Comparison of ENCODE assay signal across 8 mouse cellular contexts in genomic region chr6:59498079-59498478, GRCm38 (mm10).
DNase-seq lines count a peak whose midpoint lies in the region; ATAC-seq and TF ChIP-seq lines count a peak whose summit lies in the region.

No protein-coding gene starts in this region.

- intact Hi-C loops in left cerebral cortex, postnatal 10 days (cut with DNase I) = no loop called here

- no peaks in the 10 kb centered on the region for H3K27me3 ChIP-seq in kidney, adult 2 months (replicated peaks; ENCODE audit: control insufficient read depth, insufficient read depth, low read length)
- no peaks in the 10 kb centered on the region for H3K27me3 ChIP-seq in kidney, embryonic 15.5 days
- H3K27me3 ChIP-seq in embryonic facial prominence, embryonic 10.5 days (replicated peaks; ENCODE audit: low read depth, poor library complexity, severe bottlenecking) = no peaks in the 10 kb centered on the region
- no peaks in the 10 kb centered on the region for H3K27me3 ChIP-seq in hindbrain, embryonic 14.5 days (ENCODE audit: control insufficient read depth, insufficient read depth, low read length)
- H3K27me3 ChIP-seq in neural tube, embryonic 14.5 days (ENCODE audit: control insufficient read depth, insufficient read depth, low read length) = no peaks in the 10 kb centered on the region

- H3K27ac ChIP-seq in kidney, adult 2 months (ENCODE audit: insufficient read depth, low read depth, low read length) = no peak overlapping the region
- H3K27ac ChIP-seq in kidney, embryonic 15.5 days = no peak overlapping the region
- no peak overlapping the region for H3K27ac ChIP-seq in embryonic facial prominence, embryonic 10.5 days (replicated peaks)
- no peak overlapping the region for H3K27ac ChIP-seq in hindbrain, embryonic 14.5 days
- H3K27ac ChIP-seq in neural tube, embryonic 14.5 days (ENCODE audit: low read depth, low read length) = no peak overlapping the region

- 32% methylated on average over 7 of the region's 7 CpGs for WGBS in kidney, adult 2 months
- 33% methylated on average over 7 of the region's 7 CpGs for WGBS in kidney, embryonic 15.5 days
- 36% methylated on average over 7 of the region's 7 CpGs for WGBS in embryonic facial prominence, embryonic 10.5 days
- 34% methylated on average over 7 of the region's 7 CpGs for WGBS in hindbrain, embryonic 14.5 days
- 41% methylated on average over 7 of the region's 7 CpGs for WGBS in neural tube, embryonic 14.5 days

- no peak overlapping the region for H3K9ac ChIP-seq in kidney, embryonic 15.5 days
- no peak overlapping the region for H3K9ac ChIP-seq in hindbrain, embryonic 14.5 days
- H3K9ac ChIP-seq in neural tube, embryonic 14.5 days (replicated peaks; ENCODE audit: low read depth, low read length) = no peak overlapping the region

- no peak for ATAC-seq in kidney, embryonic 15.5 days (replicated peaks; ENCODE audit: low FRiP score)
- peak; percentile 55; the same call in 1 of the 2 replicates for ATAC-seq in hindbrain, embryonic 14.5 days (ENCODE audit: low FRiP score)
- peak; percentile 61; the same call in 1 of the 2 replicates for ATAC-seq in neural tube, embryonic 14.5 days (ENCODE audit: low read depth)

- no peaks in the 10 kb centered on the region for H3K4me1 ChIP-seq in kidney, adult 2 months (ENCODE audit: control insufficient read depth, insufficient read depth, low read length)
- H3K4me1 ChIP-seq in kidney, embryonic 15.5 days = no peaks in the 10 kb centered on the region
- H3K4me1 ChIP-seq in embryonic facial prominence, embryonic 10.5 days = no peaks in the 10 kb centered on the region
- no peaks in the 10 kb centered on the region for H3K4me1 ChIP-seq in hindbrain, embryonic 14.5 days (replicated peaks; ENCODE audit: control insufficient read depth, insufficient read depth, low read length)
- no peaks in the 10 kb centered on the region for H3K4me1 ChIP-seq in neural tube, embryonic 14.5 days (ENCODE audit: control insufficient read depth, insufficient read depth, low read length)

- H3K36me3 ChIP-seq in kidney, adult 2 months (ENCODE audit: control insufficient read depth, insufficient read depth, low read length) = no peaks in the 10 kb centered on the region
- no peaks in the 10 kb centered on the region for H3K36me3 ChIP-seq in kidney, embryonic 15.5 days
- no peaks in the 10 kb centered on the region for H3K36me3 ChIP-seq in embryonic facial prominence, embryonic 10.5 days (replicated peaks)
- no peaks in the 10 kb centered on the region for H3K36me3 ChIP-seq in hindbrain, embryonic 14.5 days (replicated peaks; ENCODE audit: control insufficient read depth, insufficient read depth)
- H3K36me3 ChIP-seq in neural tube, embryonic 14.5 days (ENCODE audit: control insufficient read depth, insufficient read depth, low read length) = no peaks in the 10 kb centered on the region

- TF ChIP-seq CTCF in kidney, adult 2 months (conservative IDR thresholded peaks at IDR 0.05; ENCODE audit: insufficient read depth, insufficient read length, low read depth, low read length) = peak; percentile 94

- H3K4me3 ChIP-seq in kidney, adult 2 months (ENCODE audit: insufficient read depth, low read depth, low read length) = no peak overlapping the region
- H3K4me3 ChIP-seq in kidney, embryonic 15.5 days (replicated peaks) = no peak overlapping the region
- H3K4me3 ChIP-seq in embryonic facial prominence, embryonic 10.5 days = no peak overlapping the region
- no peak overlapping the region for H3K4me3 ChIP-seq in hindbrain, embryonic 14.5 days (replicated peaks; ENCODE audit: low read length)
- no peak overlapping the region for H3K4me3 ChIP-seq in neural tube, embryonic 14.5 days (ENCODE audit: low read depth, low read length)

- DNase-seq in kidney, adult 2 months = peak; percentile 71
- DNase-seq in adrenal gland, postnatal 25 days = peak; percentile 55
- peak; percentile 54 for DNase-seq in embryonic facial prominence, embryonic 10.5 days (ENCODE audit: low spot score)
- peak; percentile 88 for DNase-seq in hindbrain, embryonic 14.5 days (ENCODE audit: low spot score)
- peak; percentile 25 to 57 for DNase-seq in left cerebral cortex, postnatal 10 days (ENCODE audit: extremely low spot score in 1 of 2, low spot score in 2 of 2)
- peak; percentile 61 for DNase-seq in thymus, postnatal 14 days

- H3K9me3 ChIP-seq in kidney, embryonic 15.5 days (replicated peaks) = no peaks in the 10 kb centered on the region
- H3K9me3 ChIP-seq in embryonic facial prominence, embryonic 10.5 days = no peaks in the 10 kb centered on the region
- H3K9me3 ChIP-seq in hindbrain, embryonic 14.5 days (ENCODE audit: control insufficient read depth, low read length) = no peaks in the 10 kb centered on the region
- no peaks in the 10 kb centered on the region for H3K9me3 ChIP-seq in neural tube, embryonic 14.5 days (ENCODE audit: control insufficient read depth, low read length)

- H3K4me2 ChIP-seq in kidney, embryonic 15.5 days = no peak overlapping the region
- no peak overlapping the region for H3K4me2 ChIP-seq in hindbrain, embryonic 14.5 days (replicated peaks)
- no peak overlapping the region for H3K4me2 ChIP-seq in neural tube, embryonic 14.5 days (ENCODE audit: low read depth, low read length)

- no peak for TF ChIP-seq POLR2A in kidney, adult 2 months (IDR thresholded peaks at IDR 0.05; ENCODE audit: low read depth, low read length)
